Mouse (Mus musculus): Measurements from ENCODE around the gene Dnpep. TPM values are rescaled to one million over a fixed set of nuclear protein-coding genes. Genes with fewer than 3 reads are reported as not detected.

Dnpep gene
- polyA plus RNA-seq, 1 experiment = 865 TPM

DNA sequence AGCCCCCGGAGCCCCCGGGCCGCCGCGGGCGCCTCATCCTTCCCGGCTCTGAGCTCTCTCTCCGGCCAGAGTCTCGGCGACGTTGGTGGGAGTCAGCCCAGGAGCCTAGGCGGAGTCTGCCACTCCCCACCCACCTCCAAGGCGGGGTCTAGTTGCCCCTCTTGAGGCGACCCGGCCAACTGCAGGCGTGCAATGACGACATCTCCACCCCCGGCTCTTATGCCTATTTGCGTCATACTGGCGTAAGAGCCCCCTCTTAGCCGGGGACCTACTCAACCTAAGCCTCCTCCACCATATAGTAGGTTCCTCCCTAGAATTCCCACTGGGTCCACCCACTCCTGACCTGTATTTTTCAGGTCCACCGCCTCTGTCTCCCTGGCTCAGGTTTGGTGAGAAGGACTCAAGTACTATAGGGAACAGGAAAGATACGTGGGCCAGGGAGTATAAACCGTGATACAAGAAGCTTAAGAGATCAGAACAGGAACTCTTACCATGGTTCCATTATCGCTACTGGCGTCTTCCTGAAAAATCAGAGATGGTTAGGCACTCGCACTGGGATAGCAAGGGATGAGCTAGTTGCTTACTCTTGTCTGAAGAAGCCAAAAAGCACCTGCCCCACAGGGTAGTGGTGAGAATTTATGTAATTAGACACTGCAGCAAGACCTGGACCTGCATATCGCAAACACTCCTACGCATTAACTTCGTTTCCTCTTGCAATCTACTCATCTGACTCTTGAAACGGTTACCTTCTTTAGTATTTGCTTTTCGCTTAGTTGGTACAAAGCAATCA, 53.5 kb downstream of the Dnpep start, which contains the start of gene Ptprn:
TSS of gene Ptprn (minus strand) at position 412 of the 790 bp plus-strand sequence.
- Histone ChIP-seq H3K36me3 (ENCODE audit: control insufficient read depth, insufficient read depth, low read length) (no peaks in the 10 kb centered on the region), H3K4me1 (ENCODE audit: control insufficient read depth, insufficient read depth, insufficient read length, low read length) (no peaks in the 10 kb centered on the region), H3K27me3 (ENCODE audit: control insufficient read depth, insufficient read depth, low read length) (peaks cover 19% of the 10 kb centered on the region), H3K27ac (ENCODE audit: insufficient read depth, low read depth, low read length) (no peak within 1 kb of the TSS), H3K4me3 (ENCODE audit: low read depth, low read length) (no peak within 1 kb of the TSS)
- TF ChIP-seq CTCF (IDR thresholded peaks at IDR 0.05; ENCODE audit: extremely low read depth, insufficient read length, insufficient replicate concordance, low read depth, low read length) (no peak), POLR2A (IDR thresholded peaks at IDR 0.05; ENCODE audit: low read depth, low read length) (no peak)
- 16% methylated on average over 32 of the region's 32 CpGs for WGBS

DNA sequence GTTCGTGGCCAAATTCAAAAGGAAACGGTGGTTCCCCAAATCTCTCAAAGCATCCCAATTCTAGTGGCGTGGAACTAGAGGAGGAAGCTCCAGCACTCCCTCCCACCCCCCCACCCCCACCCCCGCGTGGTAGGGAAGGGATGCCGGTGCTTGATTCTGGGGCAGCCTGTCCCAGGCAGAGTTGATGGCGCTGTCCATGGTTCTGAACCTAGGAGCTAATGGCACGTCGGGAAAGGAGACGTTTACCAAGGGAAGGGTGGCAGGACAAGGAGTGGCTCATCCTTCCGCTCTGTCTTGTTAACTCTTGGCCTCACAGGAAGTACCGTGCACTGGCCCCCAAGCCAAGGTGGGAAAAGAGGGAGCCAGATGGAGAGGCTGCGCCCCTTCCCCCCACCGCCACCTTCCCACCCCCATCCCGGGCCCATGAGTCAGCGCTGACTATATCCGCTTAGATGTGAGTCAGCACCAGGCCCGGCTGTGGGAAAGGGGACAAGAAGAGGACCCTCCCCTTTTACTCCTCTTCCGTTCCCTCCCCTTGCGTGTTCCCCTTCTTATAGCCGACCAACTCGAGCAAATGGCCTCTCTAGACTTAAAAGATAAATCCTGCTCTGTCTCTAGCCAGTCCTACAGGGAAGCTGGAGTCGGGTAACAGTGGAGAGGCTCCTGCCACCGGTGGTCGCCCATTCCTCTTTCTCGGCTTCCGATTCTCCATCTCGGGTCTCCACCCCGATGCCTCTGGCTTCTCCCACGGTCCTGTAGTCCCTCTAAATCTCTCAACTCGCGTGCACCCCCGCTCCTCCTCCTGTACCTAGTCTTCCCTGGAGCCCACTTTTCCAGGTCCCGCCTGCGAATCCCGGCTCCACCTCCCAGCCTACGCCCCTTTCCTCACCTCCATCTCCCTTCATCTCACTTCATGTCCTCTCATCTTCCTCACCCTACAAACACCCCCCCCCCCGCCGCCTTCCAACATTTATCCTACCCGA, 54.5 kb downstream of the Dnpep start:
- WGBS = 5% methylated on average over 40 of the region's 40 CpGs
- no peak overlapping the region for H3K4me3 ChIP-seq (ENCODE audit: low read depth, low read length)
- H3K4me1 ChIP-seq (ENCODE audit: control insufficient read depth, insufficient read depth, insufficient read length, low read length) = no peaks in the 10 kb centered on the region
- H3K27me3 ChIP-seq (ENCODE audit: control insufficient read depth, insufficient read depth, low read length) = peaks cover 19% of the 10 kb centered on the region
- TF ChIP-seq CTCF (IDR thresholded peaks at IDR 0.05; ENCODE audit: extremely low read depth, insufficient read length, insufficient replicate concordance, low read depth, low read length) = no peak
- no peak for TF ChIP-seq POLR2A (IDR thresholded peaks at IDR 0.05; ENCODE audit: low read depth, low read length)
- H3K36me3 ChIP-seq (ENCODE audit: control insufficient read depth, insufficient read depth, low read length) = no peaks in the 10 kb centered on the region
- H3K27ac ChIP-seq (ENCODE audit: insufficient read depth, low read depth, low read length) = no peak overlapping the region

DNA sequence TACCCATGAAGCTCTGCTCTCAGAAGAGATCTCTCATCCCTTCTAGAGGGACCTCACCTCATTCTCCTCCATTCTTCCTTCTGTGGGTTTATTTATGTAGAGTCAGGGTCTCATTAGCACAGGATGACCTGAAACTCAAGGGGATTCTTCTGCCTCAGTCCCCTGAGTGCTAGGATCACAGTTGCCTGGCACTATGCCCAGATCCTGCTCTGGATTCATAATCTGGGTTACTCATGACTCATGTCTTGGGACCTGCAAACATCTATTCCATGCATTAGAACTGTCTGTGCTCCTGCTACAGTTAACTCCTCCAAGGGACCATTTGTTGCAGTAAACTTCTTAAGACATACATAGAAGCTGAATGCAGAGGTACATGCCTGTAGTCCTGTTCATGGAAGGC, 56.5 kb downstream of the Dnpep start:
- no peak overlapping the region for H3K4me3 ChIP-seq (ENCODE audit: low read depth, low read length)
- H3K27me3 ChIP-seq (ENCODE audit: control insufficient read depth, insufficient read depth, low read length) = peaks cover 19% of the 10 kb centered on the region
- H3K27ac ChIP-seq (ENCODE audit: insufficient read depth, low read depth, low read length) = no peak overlapping the region
- H3K36me3 ChIP-seq (ENCODE audit: control insufficient read depth, insufficient read depth, low read length) = no peaks in the 10 kb centered on the region
- H3K4me1 ChIP-seq (ENCODE audit: control insufficient read depth, insufficient read depth, insufficient read length, low read length) = no peaks in the 10 kb centered on the region
- TF ChIP-seq POLR2A (IDR thresholded peaks at IDR 0.05; ENCODE audit: low read depth, low read length) (no peak), CTCF (IDR thresholded peaks at IDR 0.05; ENCODE audit: extremely low read depth, insufficient read length, insufficient replicate concordance, low read depth, low read length) (no peak)

Other genes with a start within 250 kb of the Dnpep start
- 0.86 and 2.0 TPM in 2 replicates for gene Nhej1, start 192.8 kb downstream of the Dnpep start, polyA plus RNA-seq (2012; rRNA removed)
- 1.2 TPM in 2 replicates for gene Slc23a3, start 184.1 kb downstream of the Dnpep start, polyA plus RNA-seq (2012; rRNA removed)
- 31.5 and 90.4 TPM in 2 replicates for gene Cnppd1, start 175.3 kb downstream of the Dnpep start, polyA plus RNA-seq (2012; rRNA removed)
- 47.4 and 113 TPM in 2 replicates for gene Retreg2, start 175.2 kb downstream of the Dnpep start, polyA plus RNA-seq (2012; rRNA removed)
- 45.0 and 106 TPM in 2 replicates for gene Zfand2b, start 149.3 kb downstream of the Dnpep start, polyA plus RNA-seq (2012; rRNA removed)
- 15.0 and 22.1 TPM in 2 replicates for gene Abcb6, start 137.6 kb downstream of the Dnpep start, polyA plus RNA-seq (2012; rRNA removed)
- gene Ankzf1, start 125.8 kb downstream of the Dnpep start, polyA plus RNA-seq (2012; rRNA removed) = 5.5 and 16.2 TPM in 2 replicates
- gene Atg9a, start 125.8 kb downstream of the Dnpep start, polyA plus RNA-seq (2012; rRNA removed) = 48.3 and 148 TPM in 2 replicates
- 0.74 and 1.1 TPM in 2 replicates for gene Glb1l, start 107.2 kb downstream of the Dnpep start, polyA plus RNA-seq (2012; rRNA removed)
- 147 and 193 TPM in 2 replicates for gene Stk16, start 107.2 kb downstream of the Dnpep start, polyA plus RNA-seq (2012; rRNA removed)
- 107 and 188 TPM in 2 replicates for gene Tuba4a, start 98.1 kb downstream of the Dnpep start, polyA plus RNA-seq (2012; rRNA removed)
- not detected in 2 replicates for gene A630095N17Rik, start 85.9 kb downstream of the Dnpep start, polyA plus RNA-seq (2012; rRNA removed)
- 13.3 and 21.3 TPM in 2 replicates for gene Dnajb2, start 81.6 kb downstream of the Dnpep start, polyA plus RNA-seq (2012; rRNA removed)
- gene Ptprn, start 53.5 kb downstream of the Dnpep start, polyA plus RNA-seq (2012; rRNA removed) = 2.8 and 6.2 TPM in 2 replicates
- gene Resp18, start 39.6 kb downstream of the Dnpep start, polyA plus RNA-seq (2012; rRNA removed) = 1.8 and 6.2 TPM in 2 replicates
- 152 and 216 TPM in 2 replicates for gene Des, start 42.3 kb upstream of the Dnpep start, polyA plus RNA-seq (2012; rRNA removed)
- 21.5 and 23.2 TPM in 2 replicates for gene Speg, start 57.3 kb upstream of the Dnpep start, polyA plus RNA-seq (2012; rRNA removed)
- 121 and 187 TPM in 2 replicates for gene Gmppa, start 117.9 kb upstream of the Dnpep start, polyA plus RNA-seq (2012; rRNA removed)
- 0.05 TPM in 1 of 2 replicates, not detected in the other for gene Asic4, start 132.4 kb upstream of the Dnpep start, polyA plus RNA-seq (2012; rRNA removed)
- 29.8 and 40.2 TPM in 2 replicates for gene Chpf, start 161.3 kb upstream of the Dnpep start, polyA plus RNA-seq (2012; rRNA removed)
- 2.7 and 3.6 TPM in 2 replicates for gene Tmem198, start 161.5 kb upstream of the Dnpep start, polyA plus RNA-seq (2012; rRNA removed)
- gene Obsl1, start 188.5 kb upstream of the Dnpep start, polyA plus RNA-seq (2012; rRNA removed) = 4.3 and 6.3 TPM in 2 replicates
- gene Inha, start 189.1 kb upstream of the Dnpep start, polyA plus RNA-seq (2012; rRNA removed) = 4.2 and 6.5 TPM in 2 replicates
- 13.1 and 20.5 TPM in 2 replicates for gene Stk11ip, start 203.5 kb upstream of the Dnpep start, polyA plus RNA-seq (2012; rRNA removed)
- 4.5 and 5.6 TPM in 2 replicates for gene Slc4a3, start 228.3 kb upstream of the Dnpep start, polyA plus RNA-seq (2012; rRNA removed)

Data from small intestine, adult 2 months (tissue).